Mouse (Mus musculus): ENCODE results near the gene Tpr.
A peak's percentile ranks its signal among the peaks of the same experiment; 100 is the strongest.

Gene Tpr

DNA sequence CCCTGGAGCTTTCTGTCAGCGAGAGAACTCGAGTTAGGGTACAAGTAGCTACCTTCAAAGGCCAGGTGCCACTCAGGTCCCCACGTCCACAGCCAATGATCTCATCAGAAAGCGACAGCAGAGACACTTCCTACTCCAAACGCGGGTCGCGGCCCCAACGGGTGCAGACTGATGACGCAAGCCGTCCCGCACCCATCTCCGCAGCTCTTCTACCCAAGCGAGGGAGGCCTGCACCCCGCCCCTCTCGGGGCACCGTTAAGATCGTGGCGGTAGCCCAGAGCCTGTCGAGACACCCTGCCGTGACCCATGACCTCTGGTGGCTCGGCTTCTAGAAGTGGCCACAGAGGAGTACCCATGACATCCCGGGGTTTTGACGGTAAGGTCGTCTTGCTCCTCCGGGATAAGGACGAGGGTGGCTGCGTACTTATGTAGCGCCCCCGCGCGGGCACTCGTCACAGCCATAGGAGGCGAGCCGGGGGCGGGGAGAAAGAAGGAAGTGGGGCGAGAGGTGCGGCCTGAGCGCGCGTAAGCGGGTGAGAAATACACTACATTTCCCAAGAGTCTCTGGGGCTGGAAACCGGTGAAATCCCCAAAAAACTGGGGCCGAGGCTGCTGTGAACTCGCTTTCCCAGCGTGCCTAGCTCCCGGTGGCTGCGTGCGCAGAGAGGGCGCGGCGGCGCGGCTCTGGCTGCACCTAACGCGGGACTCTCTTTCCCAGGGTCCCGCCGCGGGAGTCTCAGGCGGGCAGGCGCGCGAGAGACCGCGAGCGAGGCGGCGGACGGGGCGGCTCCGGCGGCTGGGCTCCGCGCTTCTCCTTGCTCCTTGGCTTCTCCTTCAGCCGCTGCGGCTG, at the start of gene Tpr, which contains the start of gene Odr4:
Gene Tpr, plus strand, starts transcription at position 201 of the 850 bp plus-strand sequence.
Gene Odr4, minus strand, starts transcription at position 443 of the 850 bp plus-strand sequence.
- peak; percentile 99 for DNase-seq

DNA sequence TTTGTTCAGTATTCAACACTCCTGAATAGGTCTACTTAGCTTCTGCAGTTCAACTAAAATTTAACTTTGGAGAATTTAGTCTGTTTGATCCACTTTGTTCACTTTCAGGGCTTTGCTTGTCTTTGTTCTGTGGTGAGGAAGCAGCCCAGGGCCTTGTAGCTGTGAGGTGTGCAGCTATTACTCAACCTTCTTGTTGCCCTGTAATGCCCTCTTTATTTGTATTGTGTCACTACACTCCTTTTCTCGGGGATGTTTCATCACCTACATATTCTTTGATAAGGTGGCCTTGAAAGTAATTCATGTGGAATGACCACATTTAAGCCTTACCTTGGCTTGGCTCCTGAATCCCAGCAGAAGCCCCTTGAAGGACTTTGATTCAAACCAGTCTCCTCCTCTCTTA, 31.8 kb upstream of the Tpr start:
- no peak for DNase-seq

DNA sequence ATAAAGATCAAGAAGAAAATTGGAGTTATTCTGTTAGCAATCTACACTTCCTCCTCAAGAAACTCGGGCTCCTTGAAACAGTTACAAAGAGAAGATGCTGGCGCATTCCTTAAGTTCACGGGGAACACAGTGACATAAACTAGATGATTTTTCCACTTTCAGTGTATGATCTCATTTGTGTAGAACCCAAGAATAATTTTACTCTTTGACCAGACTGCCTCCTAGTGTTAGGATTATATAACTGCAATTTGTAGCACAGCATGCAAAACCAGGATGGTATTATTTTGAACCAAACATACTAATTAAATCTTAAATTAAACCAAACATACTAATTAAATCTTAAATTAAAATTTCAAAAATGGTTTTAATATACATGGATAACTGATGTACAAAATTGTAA, 19.7 kb upstream of the Tpr start:
- no peak for DNase-seq

DNA sequence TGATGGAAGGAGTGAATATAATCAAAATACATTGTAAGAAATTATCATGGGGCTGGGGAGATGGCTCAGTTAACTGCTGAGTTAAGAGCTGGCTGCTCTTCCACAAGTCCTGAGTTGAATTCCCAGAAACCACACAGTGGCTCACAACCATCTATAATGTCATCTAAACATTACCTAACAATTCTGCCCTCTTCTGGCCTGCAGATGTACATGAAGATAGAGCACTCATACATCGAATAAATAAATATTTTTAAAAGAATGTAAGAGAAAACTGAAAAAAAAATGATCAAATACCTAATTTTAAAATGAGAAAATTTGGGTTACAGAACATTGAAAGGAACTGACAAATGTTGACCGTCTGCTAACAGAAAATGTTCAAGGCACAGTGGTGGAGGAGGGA, 18.4 kb upstream of the Tpr start:
- DNase-seq = no peak

DNA sequence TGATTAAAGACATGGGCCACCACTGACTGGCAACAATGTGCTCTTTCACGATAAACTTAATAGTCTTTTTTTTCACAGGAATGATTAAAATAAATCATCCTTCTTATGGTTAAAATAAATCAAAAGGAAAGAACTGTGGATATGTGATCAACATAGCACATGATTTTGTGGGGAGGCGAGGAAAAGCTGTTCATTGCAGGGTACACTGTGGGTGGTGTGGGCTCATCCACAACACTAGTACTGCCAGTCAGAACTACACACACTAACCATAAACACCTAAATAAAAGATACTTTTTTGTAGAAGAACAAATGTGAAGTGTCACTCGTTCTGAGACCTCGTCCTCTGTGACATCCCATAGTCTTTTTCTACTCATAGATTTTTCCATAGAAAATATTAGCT, 8.5 kb upstream of the Tpr start:
- no peak for DNase-seq

DNA sequence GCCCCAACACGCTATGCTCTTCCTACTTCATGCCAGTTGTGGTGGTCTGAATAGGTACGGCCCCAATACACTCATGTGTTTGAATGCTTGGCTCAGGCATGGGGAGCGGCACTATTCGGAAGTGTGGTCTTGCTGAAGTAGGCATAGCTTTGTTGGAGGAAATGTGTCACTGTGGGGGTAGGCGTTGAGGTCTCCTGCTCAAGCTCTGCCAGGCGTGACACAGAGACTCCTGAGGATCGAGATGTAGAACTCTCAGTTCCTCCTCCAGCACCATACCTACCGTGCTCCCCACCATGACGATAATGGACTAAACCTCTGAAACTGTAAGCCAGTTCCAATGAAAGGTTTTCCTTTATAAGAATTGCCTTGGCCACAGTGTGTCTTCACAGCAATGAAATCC, 5.1 kb upstream of the Tpr start:
- no peak for DNase-seq

DNA sequence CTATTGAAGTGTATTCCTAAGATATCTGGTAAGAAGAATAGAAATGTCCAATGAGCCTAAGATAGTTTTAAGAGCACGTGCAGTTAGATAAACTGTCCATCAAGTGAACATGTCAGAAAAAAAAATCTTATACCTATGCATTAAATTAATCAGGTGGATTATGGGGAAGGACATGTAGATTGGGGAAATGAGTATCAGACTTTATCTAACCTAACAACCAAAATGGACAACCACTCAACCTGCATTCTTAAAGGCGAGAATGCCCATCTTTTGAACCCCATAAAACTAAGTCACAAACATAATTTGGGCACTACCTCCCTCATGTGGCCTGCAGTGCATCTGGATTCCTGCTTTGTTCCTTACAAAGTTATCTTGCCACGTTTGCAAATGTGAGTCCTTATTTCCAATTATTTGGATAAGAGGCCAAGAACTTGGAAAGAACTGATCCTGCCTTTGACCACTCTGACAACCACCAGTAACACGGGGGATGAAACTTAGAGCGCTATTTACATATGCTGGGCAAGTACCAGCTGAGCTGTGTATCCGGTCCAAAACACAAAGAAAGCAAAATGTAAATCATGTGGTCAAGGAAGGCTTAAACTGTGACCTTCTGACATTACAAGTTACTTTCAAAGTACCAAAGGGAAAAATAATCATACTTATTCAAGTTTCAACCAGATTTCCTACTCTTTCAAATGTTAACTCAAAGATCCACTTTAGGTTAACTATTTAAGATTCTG, 3.1 kb upstream of the Tpr start:
- no peak for DNase-seq

DNA sequence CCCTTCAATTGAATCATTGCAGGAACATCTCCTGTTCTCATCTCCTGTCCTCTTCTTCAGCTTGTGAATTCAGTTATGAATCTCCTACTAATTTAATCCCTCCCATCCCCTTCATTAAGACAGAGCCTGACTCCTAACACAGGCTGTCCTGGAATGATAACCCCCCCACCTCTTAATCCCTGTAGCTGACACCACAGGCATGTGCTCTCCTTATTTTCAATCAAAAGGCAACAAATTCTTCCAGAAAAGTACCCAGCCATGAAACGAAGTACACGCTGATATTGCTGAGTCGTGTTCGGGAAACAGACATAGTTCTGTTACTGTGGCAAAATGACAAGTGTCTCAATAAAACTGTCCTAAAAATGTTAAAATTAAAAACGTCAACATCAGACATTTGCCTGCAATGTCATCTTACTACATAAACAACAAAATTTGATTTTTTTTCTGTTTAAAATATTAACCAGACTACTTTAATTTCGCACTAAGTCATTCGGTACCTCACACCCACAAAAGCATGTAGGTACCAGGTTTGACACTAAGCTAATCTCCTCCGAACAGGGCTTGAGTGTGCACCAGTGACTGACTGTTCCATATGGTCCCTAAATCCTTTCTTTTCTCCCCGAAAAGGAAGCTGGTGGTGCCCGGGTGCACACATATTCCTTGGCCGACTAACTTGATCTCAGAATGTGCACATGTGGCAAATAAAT, 554 bp upstream of the Tpr start:
- DNase-seq = no peak

DNA sequence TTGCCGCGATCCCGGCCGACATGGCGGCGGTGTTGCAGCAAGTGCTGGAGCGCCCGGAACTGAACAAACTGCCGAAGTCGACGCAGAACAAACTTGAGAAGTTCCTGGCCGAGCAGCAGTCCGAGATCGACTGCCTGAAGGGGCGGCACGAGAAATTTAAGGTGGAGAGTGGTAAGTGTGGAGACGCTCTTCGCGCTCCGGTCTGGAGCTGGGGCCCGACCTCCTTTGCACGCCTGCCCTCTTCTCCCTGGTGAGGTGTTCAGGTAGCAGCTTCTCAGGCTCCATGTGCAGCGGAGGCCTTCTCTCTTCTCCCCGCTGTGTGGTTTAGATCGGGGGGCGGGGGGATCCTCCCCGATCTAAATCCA, 832 bp downstream of the Tpr start:
- no peak for DNase-seq

DNA sequence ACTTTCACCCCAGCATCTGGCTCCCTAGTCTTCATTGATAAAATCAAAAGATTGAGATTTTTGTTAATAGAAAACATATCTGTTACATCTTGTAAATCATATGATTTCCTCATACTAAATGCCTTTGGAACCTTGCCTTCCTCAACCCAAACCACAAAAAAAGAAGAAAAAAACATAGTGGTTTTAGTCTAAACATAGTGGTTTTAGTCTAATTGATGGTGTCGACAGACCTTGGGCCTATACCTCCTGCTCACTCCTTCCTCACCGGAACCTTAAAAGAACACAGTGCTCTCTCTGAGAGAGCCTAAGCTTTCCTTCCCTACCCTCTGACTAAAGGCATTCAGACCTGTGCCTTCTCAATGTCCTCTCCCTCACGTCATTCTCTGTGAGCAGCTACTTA, 3.4 kb downstream of the Tpr start:
- DNase-seq = no peak

DNA sequence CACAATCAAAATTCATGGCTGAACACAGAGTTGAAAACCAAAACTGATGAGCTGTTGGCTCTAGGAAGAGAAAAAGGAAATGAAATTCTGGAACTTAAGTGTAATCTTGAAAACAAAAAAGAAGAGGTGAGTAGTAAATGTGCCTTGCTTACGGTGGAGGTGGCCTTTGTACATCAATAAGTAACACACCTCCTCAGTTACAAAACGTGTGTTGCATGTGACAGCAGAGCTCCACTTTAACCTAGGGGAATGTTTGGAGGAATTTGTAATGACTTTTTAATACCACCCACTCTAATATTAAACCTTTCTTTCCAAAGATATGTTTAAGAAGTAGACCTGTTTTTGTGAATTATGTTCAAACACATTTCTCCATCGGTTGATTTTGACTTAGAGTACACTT, 11.3 kb downstream of the Tpr start:
- DNase-seq = no peak

DNA sequence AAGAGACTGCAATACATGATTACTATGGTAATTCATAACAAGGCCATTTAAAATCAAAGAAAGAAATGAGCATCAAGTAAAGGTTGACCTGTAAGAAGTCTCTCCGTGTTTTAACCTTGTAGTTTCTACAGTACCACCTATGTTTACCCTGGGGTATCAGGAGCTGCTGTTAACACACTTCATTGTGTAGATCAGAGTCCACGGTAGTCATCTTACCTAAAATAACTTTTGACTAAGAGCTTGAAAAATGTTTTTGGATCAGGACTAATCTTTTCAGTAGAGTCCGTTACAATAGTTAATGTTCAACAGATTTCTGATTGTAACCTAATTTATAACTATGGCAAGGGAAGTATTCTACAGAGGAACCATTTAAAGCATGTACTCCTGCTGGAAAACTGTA, 11.9 kb downstream of the Tpr start:
- no peak for DNase-seq

DNA sequence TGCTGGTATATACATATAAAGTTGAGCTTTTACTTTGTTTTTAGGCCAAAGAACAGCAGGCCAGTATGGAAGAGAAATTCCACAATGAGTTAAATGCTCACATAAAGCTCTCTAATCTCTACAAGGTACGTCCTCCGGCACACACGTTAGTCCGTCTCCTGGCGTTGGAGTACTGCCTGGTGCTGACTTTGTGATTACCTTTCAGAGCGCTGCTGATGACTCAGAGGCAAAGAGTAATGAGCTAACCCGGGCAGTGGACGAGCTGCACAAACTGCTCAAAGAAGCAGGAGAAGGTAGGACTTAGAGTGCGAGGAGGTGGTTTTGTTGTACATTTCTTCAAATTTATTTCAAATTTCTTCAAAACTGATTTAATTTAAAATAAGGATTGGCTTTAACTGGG, 14.6 kb downstream of the Tpr start:
- DNase-seq = no peak

DNA sequence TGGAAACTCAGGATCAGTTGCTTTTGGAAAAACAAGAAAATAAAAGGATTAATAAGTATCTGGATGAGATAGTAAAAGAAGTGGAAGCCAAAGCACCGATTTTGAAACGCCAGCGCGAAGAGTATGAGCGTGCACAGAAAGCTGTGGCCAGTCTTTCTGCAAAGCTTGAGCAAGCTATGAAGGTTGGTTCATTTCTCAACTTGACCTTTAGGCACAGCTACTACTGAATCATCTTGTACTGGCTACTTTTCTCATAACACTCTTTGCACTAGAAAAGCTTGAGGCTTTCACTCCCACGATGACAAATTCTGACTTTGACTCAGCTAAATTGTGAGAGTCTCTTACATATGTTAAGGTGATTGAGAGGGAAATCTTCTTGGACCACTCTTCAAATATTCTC, 17.4 kb downstream of the Tpr start:
- no peak for DNase-seq

DNA sequence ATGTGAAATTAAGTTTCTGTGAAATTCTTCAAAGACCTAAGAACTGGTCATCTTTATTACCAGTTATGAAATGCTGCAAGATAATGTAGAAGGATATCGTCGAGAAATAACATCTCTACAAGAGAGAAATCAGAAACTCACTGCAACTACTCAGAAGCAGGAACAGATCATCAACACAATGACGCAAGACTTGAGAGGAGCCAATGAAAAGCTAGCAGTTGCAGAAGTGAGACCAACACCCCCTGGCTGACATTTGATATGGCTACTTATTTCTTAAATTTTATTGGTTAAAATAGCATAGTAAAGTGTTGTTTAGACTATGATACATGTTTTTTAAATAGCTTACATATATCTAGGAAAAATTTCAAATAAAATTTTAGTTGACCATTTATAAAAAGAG, 23.4 kb downstream of the Tpr start:
- no peak for DNase-seq

DNA sequence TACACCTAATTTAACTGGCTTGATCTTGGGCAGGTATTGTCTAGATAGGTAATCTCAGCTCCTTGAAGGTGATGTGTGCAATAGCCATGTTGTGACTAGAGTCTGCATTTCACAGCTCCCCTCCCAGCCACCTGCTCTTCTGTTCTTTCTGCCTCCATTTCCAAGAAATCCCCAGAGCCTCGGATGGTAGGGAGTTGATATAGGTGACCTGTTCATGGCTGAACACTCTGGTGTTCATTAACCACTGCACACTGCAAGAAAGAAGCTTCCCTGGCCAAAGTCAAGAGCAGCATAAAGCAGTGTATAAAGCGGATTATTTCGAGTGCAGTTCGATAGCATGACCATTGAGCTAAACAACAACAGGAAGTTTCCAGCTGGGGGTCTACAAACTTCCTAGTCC, 25.8 kb downstream of the Tpr start:
- DNase-seq = no peak

DNA sequence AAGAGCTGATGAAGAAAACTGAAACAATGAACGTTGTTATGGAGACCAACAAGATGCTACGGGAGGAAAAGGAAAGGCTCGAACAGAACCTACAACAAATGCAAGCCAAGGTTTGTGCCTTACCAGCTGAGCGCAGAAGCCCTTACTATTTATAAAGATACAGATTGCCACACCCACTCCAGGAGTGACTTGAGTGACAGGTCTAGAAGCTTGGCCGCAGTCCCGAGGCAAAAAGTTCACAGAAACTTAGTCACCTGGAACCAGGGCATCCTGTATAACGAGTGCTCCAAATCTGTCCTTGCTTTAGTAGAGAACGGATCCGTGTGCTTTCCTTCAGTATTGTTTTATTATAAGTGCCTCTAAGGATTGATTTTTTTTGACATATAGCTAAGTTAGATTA, 33.0 kb downstream of the Tpr start:
- DNase-seq = no peak

DNA sequence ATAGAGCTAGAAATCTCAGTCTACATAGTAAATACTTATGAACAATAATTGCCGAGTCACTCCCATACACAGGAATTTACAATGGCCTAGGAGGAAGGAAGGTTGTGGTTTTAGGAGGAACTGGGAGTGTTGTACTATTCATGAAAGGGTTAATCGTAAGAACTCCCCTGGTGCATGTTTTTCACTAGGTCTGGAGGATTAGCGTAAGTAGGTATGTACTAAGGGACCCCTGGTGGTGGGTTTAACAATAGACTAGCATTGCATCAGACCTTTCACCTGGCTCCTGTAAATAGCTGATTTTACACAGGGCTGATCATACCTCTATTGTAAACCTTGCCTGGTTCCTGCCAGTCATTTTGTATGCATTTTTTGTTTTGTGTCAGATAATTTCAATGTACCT, 33.6 kb downstream of the Tpr start:
- no peak for DNase-seq

DNA sequence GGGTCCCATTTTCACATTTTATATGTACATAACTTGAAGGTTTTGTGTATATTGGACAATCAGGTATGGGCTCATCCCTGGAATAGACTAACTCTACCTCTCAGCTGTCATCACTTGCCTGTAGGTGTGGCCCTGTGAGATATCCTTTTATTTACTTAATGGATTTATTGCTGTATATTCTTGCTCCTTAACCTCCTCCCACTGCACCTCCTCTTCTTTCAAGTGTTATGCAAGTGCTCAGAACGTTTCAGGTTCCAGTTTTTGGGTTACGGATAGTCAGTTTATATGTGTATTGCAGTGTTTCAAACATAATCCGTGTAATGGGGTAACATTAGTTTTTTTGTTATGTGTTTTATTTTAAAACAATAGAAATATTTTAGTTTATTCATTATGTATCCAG, 46.0 kb downstream of the Tpr start:
- DNase-seq = no peak

DNA sequence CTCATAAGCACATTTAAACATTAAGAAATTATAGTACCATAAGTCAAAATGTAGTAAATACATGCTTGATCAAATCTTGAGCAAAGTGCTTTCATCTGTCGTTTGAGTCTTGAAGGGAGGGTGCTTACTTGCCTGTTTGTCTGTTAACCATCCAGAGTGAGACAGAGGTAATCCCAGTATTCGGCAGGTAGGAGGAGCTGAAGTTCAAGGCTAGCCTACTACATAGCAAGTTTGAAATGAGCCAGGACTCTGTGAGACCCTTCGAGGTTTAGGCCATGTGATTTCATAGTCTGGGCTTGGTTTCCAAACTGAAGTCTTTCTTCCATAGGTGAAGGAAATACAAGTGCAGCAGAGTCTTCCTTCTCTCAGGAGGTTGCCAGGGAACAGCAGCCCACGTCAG, 49.1 kb downstream of the Tpr start:
- no peak for DNase-seq

DNA sequence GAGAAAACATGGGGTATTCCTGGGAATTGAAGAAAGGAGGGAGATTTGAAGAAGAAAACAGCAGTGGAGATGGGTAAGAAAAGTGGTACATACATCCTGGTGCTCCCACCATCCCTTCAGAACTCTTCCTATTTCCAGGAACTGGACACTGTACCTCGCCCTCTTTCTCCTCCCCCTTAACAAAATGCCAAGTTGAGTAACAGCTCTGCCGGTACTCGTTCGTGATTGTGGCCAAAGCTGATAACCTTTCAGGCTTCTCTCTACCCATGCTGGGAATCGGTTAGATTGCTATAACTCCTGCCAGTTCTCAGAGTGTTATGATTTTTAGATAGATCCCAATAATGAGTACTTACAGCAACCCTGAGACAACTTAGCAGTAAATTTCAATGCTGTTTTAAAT, 66.3 kb downstream of the Tpr start:
- DNase-seq = no peak

DNA sequence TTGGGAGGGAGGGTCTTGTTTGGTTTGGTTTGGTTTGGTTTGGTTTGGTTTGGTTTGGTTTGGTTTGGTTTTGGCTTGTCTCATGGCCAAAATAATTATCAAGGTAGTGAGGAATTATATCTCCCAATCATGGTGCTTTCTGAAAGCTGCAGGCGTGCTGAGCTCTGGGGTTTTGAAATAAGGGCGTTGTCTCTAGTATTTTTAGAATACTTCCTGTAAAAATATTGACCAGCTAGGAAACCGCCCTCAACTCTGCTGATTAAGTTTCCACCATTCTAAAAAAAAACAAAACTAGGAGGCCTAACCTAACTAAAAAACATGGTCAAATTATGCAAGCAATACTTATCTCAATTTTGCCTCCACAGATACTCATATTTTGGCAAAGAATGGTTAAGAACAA, 67.0 kb downstream of the Tpr start:
- DNase-seq = no peak

DNA sequence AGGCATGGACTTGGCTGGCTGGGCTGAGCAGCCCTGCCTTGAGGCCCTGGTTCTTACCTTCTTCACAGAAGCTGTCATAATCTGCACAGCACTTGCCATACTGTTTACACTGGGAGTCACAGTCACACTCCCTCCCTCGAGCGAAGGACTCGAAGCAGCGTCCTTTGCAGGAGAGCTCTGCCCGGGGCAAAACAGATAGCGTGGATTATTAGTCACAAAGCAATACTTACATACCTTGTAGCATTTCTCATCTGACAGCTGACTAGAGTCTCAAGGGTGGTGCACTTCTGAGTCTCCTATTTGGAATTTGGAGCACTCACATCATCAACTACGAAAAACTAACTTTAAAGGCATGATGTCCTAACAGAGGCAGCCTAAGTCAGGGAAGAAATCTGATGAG, 68.0 kb downstream of the Tpr start:
- DNase-seq = no peak

DNA sequence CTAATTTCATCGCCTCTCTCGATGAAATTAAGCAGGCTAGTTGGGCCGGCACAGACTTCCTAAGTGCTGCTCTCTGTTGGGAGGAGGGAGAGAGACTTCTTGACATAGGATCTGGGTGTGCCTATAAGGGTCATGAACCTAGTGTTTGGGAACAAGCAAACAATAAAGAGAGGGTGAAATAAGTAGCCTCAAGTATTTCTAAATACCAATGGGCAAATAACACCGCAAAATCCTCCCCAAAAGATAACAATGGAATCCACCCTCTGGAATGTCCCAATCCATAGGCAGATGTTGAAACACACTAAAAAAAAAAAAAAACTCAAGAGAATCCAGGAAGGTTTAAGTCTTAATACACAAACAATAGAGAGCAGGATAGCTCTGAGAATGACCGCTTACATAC, 70.4 kb downstream of the Tpr start:
- DNase-seq = no peak

All from lung, postnatal 14 days (tissue).